Mouse (Mus musculus) hematopoietic stem cell, adult 5-6 weeks (primary cell): Measurements from ENCODE around the gene Cyct. TPM values are rescaled to one million over a fixed set of nuclear protein-coding genes. Genes with fewer than 3 reads are reported as not detected.

ENCODE experiments used
- ATAC-seq, 2 experiments: fragments of 125-278 bp in 1 of 2; replicated peaks in 1 of 2; 2 replicates each; pipeline ENCODE4 v1.8.0; 2016 to 2017; ENCODE audit warnings: inconsistent platforms in 2 of 2, mild to moderate bottlenecking in 2 of 2, moderate number of reproducible peaks in 2 of 2, low read depth in 1 of 2, moderate TSS enrichment in 1 of 2; ENCODE audit not compliant: low FRiP score in 2 of 2, poor library complexity in 2 of 2, severe bottlenecking in 2 of 2, insufficient read depth in 1 of 2, low TSS enrichment in 1 of 2
- total RNA-seq: library from RNA; stranded (forward); fragments of 172-1452, 232-1000 nt; gene quantifications from 2 replicates; pipeline ENCODE4 v1.2.3, GENCODE M21; 2017

The Cyct gene
- total RNA-seq, 1 experiment from 2014 or later: not detected

- no peak for ATAC-seq
Measured at GRCm38 (mm10) chr2:76362111-76362510, 1.9 kb upstream of the Cyct start.

GRCm38 (mm10) chr2:76347839-76348238 lies 12.4 kb downstream of the Cyct start:
- no peak for ATAC-seq

GRCm38 (mm10) chr2:76342146-76342545 lies 18.1 kb downstream of the Cyct start:
- no peak for ATAC-seq

GRCm38 (mm10) chr2:76338215-76339156 lies 21.8 kb downstream of the Cyct start, which contains the start of gene Pde11a:
TSS of gene Pde11a (minus strand) at chr2:76338774.
- peak; percentile 44 to 57 for ATAC-seq

- ATAC-seq: no peak
Measured at GRCm38 (mm10) chr2:76334596-76334995, 25.7 kb downstream of the Cyct start.

- no peak for ATAC-seq
Measured at GRCm38 (mm10) chr2:76332161-76332805, 28.0 kb downstream of the Cyct start.

GRCm38 (mm10) chr2:76330081-76330480 lies 30.2 kb downstream of the Cyct start:
- ATAC-seq: no peak

GRCm38 (mm10) chr2:76326161-76326560 lies 34.1 kb downstream of the Cyct start:
- no peak for ATAC-seq

GRCm38 (mm10) chr2:76324463-76324862 lies 35.8 kb downstream of the Cyct start:
- no peak for ATAC-seq

GRCm38 (mm10) chr2:76323185-76323875 lies 36.9 kb downstream of the Cyct start:
- ATAC-seq: no peak

GRCm38 (mm10) chr2:76320336-76320735 lies 39.9 kb downstream of the Cyct start:
- ATAC-seq: no peak

GRCm38 (mm10) chr2:76319231-76319630 lies 41.0 kb downstream of the Cyct start:
- ATAC-seq: no peak

Other genes starting within 250 kb of the Cyct start
- not detected in 2 replicates for gene Pde11a, start 21.7 kb downstream of the Cyct start, total RNA-seq
- gene Rbm45, start 9.5 kb upstream of the Cyct start, total RNA-seq: 45.6 and 57.5 TPM in 2 replicates
- gene Osbpl6, start 46.1 kb upstream of the Cyct start, total RNA-seq: not detected in 2 replicates